ENCODE assay signal across 8 mouse cellular contexts in the genomic region with DNA sequence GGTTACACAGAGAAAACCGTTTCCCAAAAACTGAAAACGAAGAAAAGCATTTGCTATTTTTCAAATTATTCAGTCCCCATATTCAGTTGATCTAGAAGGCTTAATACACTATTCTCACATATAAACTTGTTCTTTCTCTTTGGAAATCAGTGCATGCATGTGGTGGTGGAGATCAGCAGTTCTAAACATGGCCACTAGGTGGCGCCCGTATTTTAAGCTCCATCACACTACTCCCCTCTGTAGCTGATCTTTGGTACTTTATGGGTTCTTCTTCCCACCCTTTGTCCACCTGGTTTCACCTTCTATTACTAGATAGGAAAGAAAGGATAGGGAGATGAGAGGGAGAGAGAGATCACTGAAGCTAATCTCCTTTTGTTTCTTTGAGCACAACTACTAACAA. TPM values are rescaled to one million over a fixed set of nuclear protein-coding genes. Genes with fewer than 3 reads are reported as not detected.
A peak's percentile ranks its signal among the peaks of the same experiment; 100 is the strongest.
DNase-seq lines count a peak whose midpoint lies in the region; ATAC-seq lines count a peak whose summit lies in the region.

No protein-coding gene starts in this region.

- H3K4me1 ChIP-seq in embryonic facial prominence, embryonic 14.5 days (ENCODE audit: control insufficient read depth, insufficient read depth, low read length) = no peaks in the 10 kb centered on the region
- H3K4me1 ChIP-seq in midbrain, embryonic 11.5 days (ENCODE audit: control insufficient read depth, insufficient read depth, low read length) = no peaks in the 10 kb centered on the region

- peaks cover 92% of the 10 kb centered on the region for H3K36me3 ChIP-seq in embryonic facial prominence, embryonic 14.5 days (ENCODE audit: control insufficient read depth, insufficient read depth, low read length)
- H3K36me3 ChIP-seq in midbrain, embryonic 11.5 days (ENCODE audit: control insufficient read depth, insufficient read depth, low read length) = peaks cover 52% of the 10 kb centered on the region

- 14% methylated on average over 4 of the region's 4 CpGs for WGBS in embryonic facial prominence, embryonic 14.5 days
- WGBS in midbrain, embryonic 11.5 days = 26% methylated on average over 4 of the region's 4 CpGs

- intact Hi-C loops in heart, postnatal 14 days (cut with DNase I) = loop anchor here (2.0 to 5.0 kb wide), 2 partner anchors 32 to 157 kb away; partner anchors contain the start of genes Nek8 and Tlcd1
- intact Hi-C loops in left cerebral cortex, postnatal 10 days (cut with DNase I) = loop anchor here (5.0 kb wide), 1 partner anchor 32 kb away; no protein-coding TSS in a partner anchor

- no peaks in the 10 kb centered on the region for H3K27me3 ChIP-seq in embryonic facial prominence, embryonic 14.5 days (replicated peaks; ENCODE audit: control insufficient read depth, insufficient read depth, low read length)
- no peaks in the 10 kb centered on the region for H3K27me3 ChIP-seq in midbrain, embryonic 11.5 days (ENCODE audit: control insufficient read depth, insufficient read depth, low read length)

- H3K4me2 ChIP-seq in embryonic facial prominence, embryonic 14.5 days (ENCODE audit: low read depth, low read length) = no peak overlapping the region
- H3K4me2 ChIP-seq in midbrain, embryonic 11.5 days = no peak overlapping the region

- H3K9me3 ChIP-seq in embryonic facial prominence, embryonic 14.5 days (ENCODE audit: control insufficient read depth, low read length) = no peaks in the 10 kb centered on the region
- H3K9me3 ChIP-seq in midbrain, embryonic 11.5 days (ENCODE audit: control insufficient read depth, low read length) = no peaks in the 10 kb centered on the region

- ATAC-seq in embryonic facial prominence, embryonic 14.5 days (ENCODE audit: low read depth) = peak; percentile 83; the same call in 1 of the 2 replicates
- ATAC-seq in midbrain, embryonic 11.5 days (ENCODE audit: low FRiP score) = no peak

- peak; percentile 72 for DNase-seq in heart, adult 8-10 months (ENCODE audit: low spot score)
- DNase-seq in heart, adult 11 months = no peak
- peak; percentile 72 for DNase-seq in adrenal gland, postnatal 25 days
- DNase-seq in embryonic facial prominence, embryonic 14.5 days (ENCODE audit: low spot score) = peak; percentile 73
- DNase-seq in heart, postnatal 14 days = peak; percentile 75 to 82
- DNase-seq in left cerebral cortex, postnatal 10 days (ENCODE audit: extremely low spot score in 1 of 2, low spot score in 2 of 2) = peak; percentile 61 to 68
- DNase-seq in midbrain, embryonic 11.5 days (ENCODE audit: low spot score, missing footprints) = peak; percentile 99
- DNase-seq in spleen, adult 18-20 months = peak; percentile 29 to 78

- H3K27ac ChIP-seq in embryonic facial prominence, embryonic 14.5 days (replicated peaks; ENCODE audit: low read depth, low read length) = no peak overlapping the region
- no peak overlapping the region for H3K27ac ChIP-seq in midbrain, embryonic 11.5 days (ENCODE audit: low read depth, low read length)

- no peak overlapping the region for H3K9ac ChIP-seq in embryonic facial prominence, embryonic 14.5 days (ENCODE audit: low read depth, low read length)
- H3K9ac ChIP-seq in midbrain, embryonic 11.5 days (ENCODE audit: low read length) = no peak overlapping the region

- H3K4me3 ChIP-seq in embryonic facial prominence, embryonic 14.5 days (ENCODE audit: low read depth, low read length) = no peak overlapping the region
- no peak overlapping the region for H3K4me3 ChIP-seq in midbrain, embryonic 11.5 days (ENCODE audit: low read depth, low read length)

RNA-seq across cellular contexts. Expression of gene Dhrs13, which starts 12.4 kb away (rescaled TPM):
- total RNA-seq in heart, adult 8-10 months (2022) = 1 to 10 TPM; 2.8 to 5.1 (median 4.2) TPM
- 18.6 and 19.1 TPM in 2 replicates for total RNA-seq in adrenal gland, postnatal 25 days (2021)
- 19.1 and 21.7 TPM in 2 replicates for polyA plus RNA-seq in embryonic facial prominence, embryonic 14.5 days (2014; fragmentation: Nextera tagmentation; extraction: Ambion mirVana)
- total RNA-seq in heart, postnatal 14 days (2021) = 1 to 10 TPM; 3.8 to 3.9 TPM
- 10 to 100 TPM; 22.6 to 24.6 TPM for total RNA-seq in left cerebral cortex, postnatal 10 days (2021)
- 17.4 and 18.0 TPM in 2 replicates for polyA plus RNA-seq in midbrain, embryonic 11.5 days (2014; fragmentation: Nextera tagmentation; extraction: Ambion mirVana)

RNA-seq across cellular contexts. Expression of gene Flot2, which starts 18.1 kb away (rescaled TPM):
- total RNA-seq in heart, adult 8-10 months (2022) = 10 to 100 TPM; 53.5 to 62.6 (median 56.4) TPM
- total RNA-seq in adrenal gland, postnatal 25 days (2021) = 87.9 and 106 TPM in 2 replicates
- 59.9 and 61.0 TPM in 2 replicates for polyA plus RNA-seq in embryonic facial prominence, embryonic 14.5 days (2014; fragmentation: Nextera tagmentation; extraction: Ambion mirVana)
- 10 to 100 TPM; 66.2 to 69.1 TPM for total RNA-seq in heart, postnatal 14 days (2021)
- total RNA-seq in left cerebral cortex, postnatal 10 days (2021) = 100 to 1,000 TPM; 148 TPM
- 52.7 and 57.6 TPM in 2 replicates for polyA plus RNA-seq in midbrain, embryonic 11.5 days (2014; fragmentation: Nextera tagmentation; extraction: Ambion mirVana)

RNA-seq across cellular contexts. Expression of gene Phf12, which starts 37.1 kb away (rescaled TPM):
- total RNA-seq in heart, adult 8-10 months (2022) = 10 to 100 TPM; 24.8 to 27.5 (median 26.0) TPM
- 76.6 and 79.8 TPM in 2 replicates for total RNA-seq in adrenal gland, postnatal 25 days (2021)
- 15.0 and 17.0 TPM in 2 replicates for polyA plus RNA-seq in embryonic facial prominence, embryonic 14.5 days (2014; fragmentation: Nextera tagmentation; extraction: Ambion mirVana)
- 10 to 100 TPM; 28.6 to 34.9 TPM for total RNA-seq in heart, postnatal 14 days (2021)
- 10 to 100 TPM; 48.9 to 51.4 TPM for total RNA-seq in left cerebral cortex, postnatal 10 days (2021)
- 15.5 and 18.0 TPM in 2 replicates for polyA plus RNA-seq in midbrain, embryonic 11.5 days (2014; fragmentation: Nextera tagmentation; extraction: Ambion mirVana)
